Mouse (Mus musculus): Measurements from ENCODE around the gene Chil1.

Chil1 gene

DNA sequence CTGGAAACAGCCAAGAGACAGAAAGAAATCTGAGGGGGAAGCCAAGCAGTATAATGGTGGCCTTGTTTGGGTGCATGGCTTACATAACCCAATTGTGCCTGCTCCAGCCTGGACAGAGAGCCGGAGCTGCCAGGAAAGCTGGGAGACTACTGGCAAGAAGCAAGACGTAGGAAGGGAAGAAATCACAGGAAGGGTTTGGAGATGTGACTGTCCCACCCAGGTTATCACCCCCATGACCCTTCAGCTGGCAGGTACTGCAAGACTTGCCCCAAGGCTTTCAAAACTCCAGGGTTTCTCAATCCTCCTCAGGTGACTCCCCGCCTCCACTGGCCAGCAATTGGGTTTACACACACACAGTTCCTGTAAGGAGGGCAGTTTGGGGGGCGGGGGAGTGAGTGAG, at the start of gene Chil1:
Gene Chil1, plus strand, starts transcription at position 152 of the 400 bp plus-strand sequence.
- peak; percentile 91 for DNase-seq

DNA sequence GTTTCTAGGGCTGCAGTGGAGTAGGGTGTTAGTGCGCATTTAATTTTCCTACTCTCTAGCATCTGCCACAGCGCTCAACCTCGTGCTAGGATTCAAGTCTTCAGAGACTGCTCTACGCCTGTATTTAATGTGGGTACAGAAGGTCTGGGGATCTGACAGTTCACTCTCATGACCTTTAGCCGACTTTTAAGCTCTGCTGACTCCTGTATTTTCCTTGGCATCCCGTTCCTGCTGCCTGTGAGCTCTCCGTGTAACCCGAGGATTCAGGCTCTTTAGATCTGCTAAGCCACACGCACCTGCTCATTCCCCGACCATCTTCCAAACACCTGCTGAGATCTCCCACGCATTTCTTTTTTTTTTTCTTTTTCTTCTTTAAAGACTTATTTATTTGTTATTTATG, 48.7 kb upstream of the Chil1 start:
- no peak for DNase-seq

DNA sequence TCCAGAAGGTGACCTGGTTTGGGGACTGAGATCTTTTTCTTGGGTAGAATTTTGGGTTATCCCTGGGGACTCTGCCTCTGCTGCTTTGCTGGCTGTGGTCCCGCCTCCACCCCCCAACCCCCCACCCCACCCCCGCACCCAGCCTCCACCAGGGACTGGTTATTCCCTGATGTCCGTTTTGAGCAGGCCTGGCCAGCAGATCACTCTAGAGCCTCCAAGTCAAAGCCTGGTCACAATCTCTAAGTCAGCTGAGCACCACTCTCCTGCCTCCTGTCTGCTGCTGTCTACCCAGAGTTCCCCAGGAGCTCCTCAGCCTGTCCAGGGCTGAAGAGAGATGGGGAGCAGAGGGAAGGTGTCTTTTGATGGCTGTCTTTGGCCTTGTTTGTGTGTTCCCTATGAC, 45.6 kb upstream of the Chil1 start:
- DNase-seq, result peak; percentile 91

DNA sequence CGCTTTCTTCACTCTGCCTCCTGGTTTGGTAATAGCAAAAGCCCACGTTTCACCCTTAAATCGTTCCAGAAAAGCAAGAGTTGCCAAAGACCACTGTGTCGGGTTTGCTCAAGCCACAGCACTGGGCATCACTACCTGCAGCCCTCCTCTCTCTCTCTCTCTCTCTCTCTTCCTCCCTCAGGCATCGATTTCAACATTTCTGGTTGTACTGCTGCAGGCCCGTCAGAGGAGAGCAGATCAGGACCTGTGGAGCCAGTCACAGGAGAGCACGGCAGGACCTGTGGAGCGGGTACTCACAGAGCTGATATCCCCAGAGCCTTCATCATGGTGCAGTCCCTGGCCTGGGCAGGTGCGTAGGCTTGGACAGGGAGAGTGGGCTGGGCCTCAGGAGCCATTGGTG, 43.6 kb upstream of the Chil1 start:
- peak; percentile 74 for DNase-seq

DNA sequence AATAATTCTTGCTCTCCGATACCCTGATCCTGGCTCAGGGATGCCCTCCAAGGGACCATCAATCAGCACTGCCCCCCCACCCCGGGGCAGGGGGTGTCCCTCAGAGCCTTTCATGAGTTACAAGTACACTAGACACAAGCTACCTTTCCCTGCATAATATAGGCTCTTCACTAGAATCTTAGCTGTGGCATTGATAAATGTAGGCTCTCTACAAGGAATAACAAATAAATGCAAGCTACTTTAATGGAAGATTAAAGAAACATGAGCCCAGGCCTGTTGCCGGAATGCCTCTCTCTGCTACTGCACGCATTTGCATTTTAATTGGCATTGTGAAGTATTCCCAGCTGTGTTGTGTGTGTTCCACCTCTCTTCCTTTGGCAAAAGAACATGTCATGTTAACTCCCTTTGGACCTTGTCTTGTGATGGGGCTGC, 39.6 kb upstream of the Chil1 start:
- DNase-seq, result no peak

DNA sequence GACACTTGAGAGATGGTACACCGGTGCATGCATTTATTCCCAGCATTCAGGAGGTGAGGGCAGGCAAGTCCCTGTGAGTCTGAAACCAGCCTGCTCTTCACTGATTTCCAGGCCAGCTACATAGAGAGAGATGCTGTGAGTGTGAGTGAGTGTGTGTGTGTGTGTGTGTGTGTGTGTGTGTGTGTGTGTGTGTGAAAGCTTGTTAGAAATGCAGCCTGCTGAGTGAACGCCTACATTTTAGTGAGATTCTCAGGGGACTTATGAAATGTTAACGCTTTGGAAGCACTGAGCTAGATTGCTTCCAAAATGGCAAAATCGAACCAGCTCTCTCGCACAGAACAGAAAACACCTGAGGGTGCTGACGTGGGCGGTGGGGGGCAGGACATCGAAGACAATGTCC, 35.9 kb upstream of the Chil1 start:
- DNase-seq, result peak; percentile 78

DNA sequence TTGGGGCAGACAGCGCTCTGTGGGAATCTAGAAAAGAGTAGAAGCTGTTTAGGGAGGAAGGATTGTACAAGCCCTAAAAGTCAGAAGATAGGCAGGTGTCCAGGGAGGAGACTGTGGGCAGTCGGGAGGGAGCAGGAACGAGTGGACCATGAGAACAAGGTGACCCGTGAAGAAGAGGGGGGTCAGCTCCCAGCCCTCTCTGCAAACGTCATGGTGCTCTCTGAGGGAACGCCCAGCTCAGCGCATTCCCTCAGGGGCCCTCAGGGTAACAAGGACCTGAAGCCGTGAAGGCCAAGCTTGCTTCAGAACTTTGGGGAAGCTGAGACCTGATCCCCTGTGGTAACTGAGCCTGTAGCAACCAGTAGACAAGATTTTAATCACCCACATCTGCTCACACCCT, 31.9 kb upstream of the Chil1 start:
- peak; percentile 87 for DNase-seq

DNA sequence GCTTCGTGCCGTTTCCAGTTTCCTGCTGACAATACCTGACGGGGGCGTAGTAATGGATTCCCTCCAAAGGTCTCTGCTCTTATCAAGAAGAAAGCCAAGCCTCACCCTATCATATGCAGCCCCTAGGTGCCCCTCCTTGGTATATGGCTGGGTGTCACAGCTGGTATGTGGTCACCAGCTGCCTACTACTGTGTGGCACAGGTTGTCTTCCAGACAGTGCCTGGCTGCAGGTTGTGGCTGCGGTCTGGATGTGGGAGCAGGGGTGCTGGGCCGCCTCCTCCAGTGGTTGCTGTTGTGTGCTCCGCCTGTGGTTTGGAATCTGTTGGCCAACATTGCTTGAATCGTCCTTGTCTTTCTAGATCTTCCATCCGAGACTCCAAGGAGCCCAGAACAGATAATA, 31.2 kb upstream of the Chil1 start:
- peak; percentile 73 for DNase-seq

DNA sequence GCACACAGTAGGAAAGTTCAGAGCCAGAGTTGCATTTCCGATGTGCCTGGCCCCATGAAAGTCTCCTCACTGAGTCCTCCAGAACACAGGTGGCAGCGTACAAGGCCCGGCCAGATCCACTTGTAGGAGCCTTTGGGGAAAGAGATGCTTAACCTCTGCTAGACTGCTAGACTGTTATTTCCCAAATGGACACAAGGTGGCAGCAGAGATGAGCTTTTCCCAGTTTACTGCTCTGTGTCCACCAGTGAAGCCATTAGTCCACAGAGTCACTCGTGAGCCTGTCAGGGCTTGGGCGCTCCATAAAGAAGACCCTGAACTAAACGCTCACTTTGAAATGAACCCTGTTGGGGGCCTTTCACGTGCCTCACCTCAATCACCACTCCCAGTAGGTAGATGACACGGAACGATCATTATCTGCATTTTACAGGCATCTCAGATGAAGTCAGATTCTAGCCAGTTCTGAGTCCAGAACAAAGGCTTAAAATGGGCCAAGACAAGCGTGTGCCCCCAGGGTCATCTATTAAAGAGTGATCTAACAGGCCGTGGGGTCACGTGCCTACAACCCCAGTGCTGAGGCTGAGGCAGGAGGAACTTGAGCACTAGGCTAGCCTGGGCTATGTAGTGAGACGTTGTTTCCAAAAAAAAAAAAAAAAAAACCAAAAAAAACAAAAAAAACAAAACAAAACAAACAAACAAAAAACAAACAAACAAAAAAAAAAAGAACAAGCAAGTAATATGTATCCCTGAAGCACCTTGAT, 30.1 kb upstream of the Chil1 start:
- DNase-seq, result peak; percentile 94

DNA sequence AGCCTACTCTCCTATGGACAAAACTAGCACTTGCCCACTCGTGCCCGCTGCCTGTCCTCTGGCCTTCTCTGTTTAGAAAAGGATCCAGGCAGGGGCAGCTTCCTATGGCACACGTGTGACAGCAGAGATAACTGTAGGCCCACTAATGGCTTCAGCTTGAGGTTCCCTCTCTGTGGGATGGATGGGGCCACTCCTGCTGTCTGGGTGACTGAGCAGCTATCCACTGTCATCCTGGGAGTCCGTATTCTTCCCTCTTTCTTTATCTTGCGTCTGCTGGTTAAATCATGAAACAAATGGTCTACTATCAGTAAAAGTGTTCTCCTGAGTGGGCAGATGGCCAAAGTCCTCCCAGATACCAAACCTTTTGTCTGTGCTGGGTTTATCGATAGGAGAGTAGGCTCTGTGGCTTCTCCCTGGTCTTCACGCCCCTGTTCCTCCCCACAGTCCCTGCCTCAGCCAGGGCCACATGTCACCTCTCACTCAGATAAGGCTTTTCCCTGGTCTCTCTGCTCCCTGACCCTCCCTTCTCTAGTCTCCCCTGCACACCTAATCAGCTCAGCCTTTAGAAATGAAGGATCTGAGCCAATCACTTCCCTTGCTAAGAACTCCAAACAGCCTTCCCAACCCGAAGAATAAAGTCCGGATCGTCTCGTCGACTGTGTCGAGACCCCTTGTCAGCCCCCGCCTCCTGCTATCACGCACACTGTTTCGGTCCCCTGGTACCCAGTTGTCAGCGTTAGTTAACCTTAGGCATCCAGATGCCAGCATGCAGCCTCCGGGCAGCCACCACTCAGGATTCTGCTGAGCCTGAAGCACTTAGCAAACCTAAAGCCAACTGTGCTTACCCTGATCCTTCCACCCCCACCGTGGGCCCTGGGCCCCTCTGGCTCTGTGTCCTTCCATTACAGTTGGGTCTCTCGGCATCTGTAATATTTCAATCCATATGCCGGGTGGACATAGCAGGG, 29.1 kb upstream of the Chil1 start:
- peak; percentile 85 for DNase-seq

DNA sequence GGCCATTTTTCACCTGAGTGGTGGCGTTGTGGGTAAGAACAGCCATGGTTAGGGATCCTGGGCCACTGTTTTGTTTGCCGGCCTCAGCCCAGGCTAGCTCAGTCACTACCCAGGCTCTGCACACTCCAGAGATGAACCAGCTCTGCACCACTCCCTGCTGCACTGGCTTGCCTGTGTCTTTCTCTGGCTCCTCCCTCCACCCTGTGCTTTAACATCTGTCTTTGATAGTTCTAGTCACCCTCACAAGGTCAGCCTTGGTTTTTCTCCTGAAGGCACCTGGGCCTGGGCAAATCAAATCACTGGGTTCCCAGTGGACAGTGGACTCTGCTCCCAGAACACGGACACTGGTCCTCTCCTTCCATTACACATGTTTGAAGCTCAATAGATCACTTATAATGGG, 27.9 kb upstream of the Chil1 start:
- no peak for DNase-seq

DNA sequence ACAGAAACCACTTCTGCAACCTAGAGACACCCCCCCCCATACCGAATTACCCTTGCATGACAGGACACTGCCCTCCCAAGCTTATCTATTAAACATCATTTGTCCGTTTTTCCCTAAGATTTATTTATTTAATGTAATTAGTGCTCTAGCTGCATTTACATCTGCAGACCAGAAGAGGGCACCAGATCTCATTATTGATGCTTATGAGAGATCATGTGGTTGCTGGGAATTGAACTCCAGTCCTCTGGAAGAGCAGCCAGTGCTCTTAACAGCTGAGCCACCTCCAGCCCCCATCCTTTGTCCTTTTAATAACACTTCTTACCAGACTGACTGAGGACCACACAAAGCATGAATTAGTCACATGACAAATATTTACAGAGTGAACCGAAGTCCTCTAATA, 27.3 kb upstream of the Chil1 start:
- DNase-seq, result no peak

DNA sequence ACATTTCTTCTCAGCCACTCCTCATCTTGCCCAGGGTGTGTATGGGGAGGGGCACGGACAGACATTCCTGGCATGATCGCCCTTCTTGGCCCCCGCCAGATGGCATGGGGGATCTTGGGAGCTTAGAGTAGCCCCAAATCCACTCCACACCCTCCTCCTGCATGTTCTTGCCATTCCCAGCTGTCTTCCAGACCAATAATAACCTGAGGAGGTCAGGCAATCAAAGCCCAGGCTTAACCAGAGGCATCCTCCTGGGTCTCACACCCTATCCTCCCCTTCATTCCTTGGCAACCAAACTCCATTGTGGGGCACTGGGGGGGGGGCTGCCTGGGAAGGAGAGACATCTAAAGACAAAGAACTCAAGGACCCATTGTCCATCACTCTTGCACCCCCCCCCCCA, 21.6 kb upstream of the Chil1 start:
- peak; percentile 66 for DNase-seq

DNA sequence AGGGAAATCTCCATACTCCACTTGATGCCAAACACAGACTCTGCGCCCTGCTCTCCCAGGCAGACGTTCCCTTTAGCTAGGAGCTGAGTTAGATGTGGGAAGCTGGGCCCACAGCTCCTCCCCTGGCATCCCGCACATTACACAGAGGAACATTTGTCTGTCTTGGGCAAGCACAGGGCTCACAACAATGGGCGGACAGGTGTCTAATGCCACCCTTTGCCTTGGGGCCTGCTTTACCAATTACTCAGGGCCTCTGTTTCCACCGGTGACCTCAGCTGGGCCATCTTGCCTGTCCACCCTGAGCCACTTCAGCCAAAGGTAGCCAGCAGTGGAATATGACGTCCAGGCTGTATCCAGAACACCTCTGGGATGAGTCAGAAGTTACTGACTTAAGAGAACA, 20.6 kb upstream of the Chil1 start:
- peak; percentile 77 for DNase-seq

DNA sequence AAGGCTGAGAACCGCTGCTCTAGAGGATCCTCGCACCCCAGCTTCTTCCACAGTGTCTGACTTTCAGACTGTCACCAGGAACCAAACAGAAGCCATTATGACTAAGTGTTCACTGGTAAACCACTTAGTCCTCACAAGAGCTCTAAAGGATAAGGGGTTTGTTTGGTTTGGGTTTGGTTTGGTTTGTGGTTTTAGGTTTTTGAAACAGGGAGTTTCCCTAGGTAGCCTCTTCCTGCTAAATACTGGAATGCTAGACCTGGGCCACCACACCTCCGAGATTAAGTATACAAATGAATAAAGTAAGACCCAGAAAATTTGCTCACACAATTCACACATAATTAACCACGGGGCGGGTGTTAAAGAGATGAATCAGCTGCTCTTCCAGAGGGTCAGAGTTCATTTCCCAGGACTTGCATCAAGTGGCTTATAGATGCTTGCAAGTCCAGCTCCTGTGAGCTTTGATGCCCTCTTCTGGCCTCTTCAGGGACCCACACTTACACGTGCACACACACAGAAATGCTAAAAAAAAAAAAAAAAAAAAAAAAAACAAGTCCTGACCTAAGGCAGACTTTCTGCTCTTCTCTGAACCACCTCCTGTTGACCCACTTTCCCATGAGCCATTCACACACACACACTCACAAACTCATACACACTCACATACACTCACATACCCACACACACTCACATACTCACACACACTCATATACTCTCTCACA, 19.3 kb upstream of the Chil1 start:
- DNase-seq, result no peak

DNA sequence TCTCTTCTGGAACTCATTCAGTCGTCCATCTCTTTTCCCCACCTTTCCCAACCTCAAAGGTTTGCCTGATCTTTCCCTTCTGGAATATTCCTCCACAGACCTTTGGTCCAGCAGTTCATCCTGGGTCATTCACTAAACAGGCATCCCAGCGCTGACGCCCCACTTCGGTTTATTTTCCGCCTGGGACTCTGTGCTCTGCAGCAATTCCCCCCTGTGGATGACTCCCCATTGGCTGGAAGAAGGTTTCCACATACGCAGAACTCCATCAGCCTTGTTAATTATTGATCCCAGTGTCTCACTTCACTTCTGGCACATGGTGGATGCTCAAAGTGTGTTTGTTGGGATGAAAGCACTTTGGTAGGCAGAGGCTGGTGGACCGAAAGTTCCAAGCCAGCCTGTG, 18.5 kb upstream of the Chil1 start:
- DNase-seq, result no peak

DNA sequence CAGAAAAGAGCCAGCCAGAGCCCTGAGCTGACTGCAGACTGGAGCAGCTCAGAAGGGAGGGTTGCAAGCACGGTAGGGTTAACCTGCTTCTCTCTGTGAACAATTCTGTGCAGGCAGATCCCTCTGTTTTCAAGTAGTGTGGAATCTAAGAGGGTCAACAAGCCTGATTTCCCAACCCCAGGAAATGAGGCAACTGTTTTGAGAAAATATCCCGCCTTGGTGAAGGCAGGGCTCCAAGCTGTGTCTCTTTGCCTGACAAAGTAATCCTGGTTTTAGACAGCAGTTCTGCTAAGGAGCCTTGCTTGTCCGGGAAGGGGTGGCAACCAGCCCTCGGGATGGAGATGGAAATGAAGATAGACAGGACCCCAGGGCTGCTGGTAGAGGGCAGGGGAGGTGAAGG, 17.5 kb upstream of the Chil1 start:
- peak; percentile 81 for DNase-seq

DNA sequence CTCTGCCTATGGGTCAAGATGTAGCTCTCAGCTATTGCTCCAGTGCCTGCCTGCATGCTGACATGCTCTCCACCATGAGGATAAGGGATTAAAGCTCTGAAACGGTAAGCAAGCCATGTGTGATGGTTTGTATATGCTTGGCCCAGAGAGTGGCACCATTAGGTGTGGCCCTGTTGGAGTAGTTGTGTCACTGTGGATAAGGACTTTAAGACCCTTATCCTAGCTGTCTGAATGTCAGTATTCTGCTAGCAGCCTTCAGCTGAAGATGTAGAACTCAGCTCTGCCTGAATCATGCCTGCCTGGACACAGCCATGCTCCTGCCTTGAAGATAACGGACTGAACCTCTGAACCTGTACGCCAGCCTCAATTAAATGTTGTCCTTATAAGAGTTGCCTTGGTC, 15.4 kb upstream of the Chil1 start:
- no peak for DNase-seq

DNA sequence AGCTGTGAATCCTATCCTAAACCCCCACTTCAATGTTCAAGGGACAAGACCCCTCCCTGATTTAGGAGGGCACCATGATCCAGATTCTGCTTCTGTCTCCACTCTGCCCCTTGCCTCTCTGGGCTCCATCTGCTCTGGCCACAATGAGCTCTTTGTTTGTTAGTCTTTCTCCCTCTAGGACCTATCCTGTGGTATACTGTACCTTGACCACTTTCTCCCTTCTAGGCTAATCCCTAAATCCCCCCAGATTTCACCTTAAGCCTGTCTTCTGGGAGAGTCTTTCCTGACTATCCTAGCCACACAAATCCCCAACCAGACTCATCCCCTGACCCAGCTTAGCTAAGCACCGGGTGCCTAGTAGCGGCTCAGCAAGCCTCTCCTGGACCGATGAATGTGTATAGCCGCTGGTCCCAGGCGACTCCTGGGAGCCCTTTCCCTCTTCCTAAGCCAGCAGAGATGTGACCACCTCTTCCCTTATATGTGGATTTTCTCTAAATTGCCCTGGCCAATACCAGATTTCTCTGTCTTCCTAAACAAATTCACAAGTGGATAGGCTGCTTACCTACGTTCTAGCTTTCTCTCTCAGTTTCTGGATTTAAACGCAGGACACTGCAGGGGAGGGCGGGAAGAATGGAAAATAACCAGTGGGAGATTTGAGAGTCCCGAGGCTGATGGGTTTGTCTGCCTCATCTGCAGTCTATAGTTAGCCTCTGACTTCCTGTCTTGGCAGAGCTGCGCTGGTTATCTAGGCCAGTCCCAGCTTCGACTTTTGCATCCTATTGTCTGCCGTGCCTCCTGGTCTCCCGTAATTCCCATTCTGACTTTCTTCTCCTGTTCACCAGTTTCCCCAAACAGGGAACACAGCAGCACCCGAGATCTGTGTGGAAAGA, 14.3 kb upstream of the Chil1 start:
- peak; percentile 73 for DNase-seq

DNA sequence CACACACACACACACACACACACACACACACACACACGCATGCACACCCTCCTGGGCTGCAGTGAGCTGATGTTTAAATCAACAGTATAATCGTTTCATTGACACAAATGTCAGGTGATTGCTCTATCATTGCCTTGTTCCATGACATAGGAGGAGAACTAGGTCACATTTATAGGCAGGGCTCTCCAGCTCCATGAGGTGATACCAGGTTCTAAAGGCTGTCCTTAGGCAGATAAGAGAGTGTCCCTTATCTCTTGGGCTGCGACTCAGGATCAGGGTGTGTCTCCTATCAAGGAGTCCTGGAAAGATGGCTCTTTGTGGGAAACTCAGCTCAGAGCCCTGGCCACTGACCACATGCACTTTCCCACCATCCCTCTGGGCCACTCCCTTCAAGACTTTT, 13.4 kb upstream of the Chil1 start:
- no peak for DNase-seq

DNA sequence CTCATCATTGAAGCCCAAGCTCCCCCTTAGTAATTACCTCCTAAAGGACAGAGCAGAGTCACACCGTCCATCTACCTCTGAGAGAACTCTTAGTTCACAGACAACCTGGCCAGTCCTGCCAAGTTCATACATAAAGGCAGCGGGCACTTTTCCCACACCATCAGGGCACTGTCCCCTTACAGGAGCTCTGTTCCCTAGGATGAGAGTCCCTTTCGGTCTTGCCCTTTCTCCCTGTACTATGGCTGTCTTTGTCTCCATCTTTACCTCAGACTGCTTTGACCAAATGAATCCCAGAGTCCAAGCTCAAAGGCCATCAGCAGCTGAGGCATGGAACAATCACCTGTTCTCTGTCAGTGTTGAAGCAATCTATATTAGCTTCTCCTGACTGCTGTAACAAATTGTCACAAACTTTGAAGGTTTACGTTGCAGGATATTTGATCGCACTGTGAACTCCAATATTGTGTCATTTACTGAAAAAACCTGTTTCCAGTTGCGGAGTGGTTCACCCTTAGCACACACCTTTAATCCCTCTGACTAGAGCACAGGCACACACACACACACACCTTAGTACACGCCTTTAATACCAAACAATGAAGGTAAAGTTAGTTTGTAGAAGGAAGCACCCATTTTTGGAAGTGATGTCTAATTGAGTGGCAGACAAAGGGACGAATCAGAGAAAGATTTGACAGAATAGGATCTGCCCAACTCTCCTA, 12.8 kb upstream of the Chil1 start:
- peak; percentile 67 for DNase-seq

DNA sequence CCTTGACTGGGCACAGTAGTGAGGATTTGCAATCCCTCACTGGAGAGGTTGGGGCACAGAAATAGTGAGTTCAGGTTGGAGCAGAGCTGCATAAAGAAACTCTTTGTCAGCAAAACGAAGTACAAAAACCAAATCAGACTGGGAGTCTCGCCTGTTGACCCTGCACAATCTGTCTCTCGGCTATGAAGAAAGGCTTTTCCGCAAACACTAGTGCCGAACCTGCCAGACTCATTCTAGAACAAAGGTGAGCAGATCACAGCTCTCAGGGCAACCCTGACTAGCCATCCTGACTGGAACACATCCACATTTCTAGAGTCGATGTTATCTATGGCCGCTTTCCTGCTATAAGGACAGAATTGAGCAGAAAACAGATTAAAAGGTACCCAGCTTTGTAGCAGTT, 8.9 kb upstream of the Chil1 start:
- no peak for DNase-seq
